Mouse (Mus musculus) neural tube, embryonic 11.5 days (tissue): ENCODE results near the gene Gm4787. TPM values are rescaled to one million over a fixed set of nuclear protein-coding genes. Genes with fewer than 3 reads are reported as not detected.
"Not testable (repeated sequence)": the region's sequence is repeated elsewhere in the genome, so short reads cannot be mapped to it uniquely, and the experiment has no call there.

ENCODE experiments used
- ATAC-seq: fragments of 200-750 bp; cut with Nextera tagmentation; 2 replicates; pipeline ENCODE4 v1.8.0; 2017; ENCODE audit warnings: moderate number of reproducible peaks, mild to moderate bottlenecking, moderate TSS enrichment, moderate library complexity; ENCODE audit not compliant: insufficient read depth, low FRiP score, low TSS enrichment
- DNase-seq: peaks from one replicate; pipeline ENCODE4 v3.0.0-alpha.2; 2015; ENCODE audit warnings: low spot score
- H3K27ac ChIP-seq: fragments of 300-500 bp; sonication (generic); 2 replicates; pipeline ENCODE4 v1.5.1; 2014; ENCODE audit warnings: low read depth, mild to moderate bottlenecking, low read length
- H3K27me3 ChIP-seq: fragments of 300-500 bp; sonication (generic); 2 replicates; pipeline ENCODE4 v1.6.1; 2014; ENCODE audit warnings: mild to moderate bottlenecking, low read length, mixed read lengths; ENCODE audit not compliant: control insufficient read depth, insufficient read depth
- H3K36me3 ChIP-seq: fragments of 300-500 bp; sonication (generic); 2 replicates; pipeline ENCODE4 v1.6.1; 2014; ENCODE audit warnings: mild to moderate bottlenecking, low read length, moderate library complexity, mixed read lengths; ENCODE audit not compliant: control insufficient read depth, insufficient read depth
- H3K4me1 ChIP-seq: fragments of 300-500 bp; sonication (generic); 2 replicates; pipeline ENCODE4 v1.6.1; 2014; ENCODE audit warnings: low read length, mixed read lengths; ENCODE audit not compliant: control insufficient read depth, insufficient read depth
- H3K4me2 ChIP-seq: fragments of 300-500 bp; sonication (generic); 2 replicates; pipeline ENCODE4 v1.6.1; 2014; ENCODE audit warnings: low read depth, mild to moderate bottlenecking, moderate library complexity
- H3K4me3 ChIP-seq: fragments of 300-500 bp; sonication (generic); 2 replicates; pipeline ENCODE4 v1.5.1; 2014; ENCODE audit warnings: low read depth, low read length
- H3K9ac ChIP-seq: fragments of 300-500 bp; sonication (generic); 2 replicates; pipeline ENCODE4 v1.6.1; 2014; ENCODE audit warnings: mild to moderate bottlenecking, low read length
- H3K9me3 ChIP-seq: fragments of 300-500 bp; sonication (generic); 2 replicates; pipeline ENCODE4 v1.6.1; 2016; ENCODE audit warnings: low read length; ENCODE audit not compliant: control insufficient read depth
- WGBS: fragments of 180-500 bp; shearing (Covaris S2); extraction: QIAGEN DNeasy Blood & Tissue Kit; methylation state at CpG from one replicate; pipeline ENCODE4 v1.1.7; 2014; 5-methylcytosine and 5-hydroxymethylcytosine counted together
- polyA plus RNA-seq: library from polyadenylated mRNA; unstranded; fragments of >200 nt; fragmentation: Nextera tagmentation; extraction: Ambion mirVana; gene quantifications from 2 replicates; pipeline ENCODE4 v1.2.1, GENCODE M21; 2014

The Gm4787 gene
- polyA plus RNA-seq: 0.23 and 0.24 TPM in 2 replicates

DNA sequence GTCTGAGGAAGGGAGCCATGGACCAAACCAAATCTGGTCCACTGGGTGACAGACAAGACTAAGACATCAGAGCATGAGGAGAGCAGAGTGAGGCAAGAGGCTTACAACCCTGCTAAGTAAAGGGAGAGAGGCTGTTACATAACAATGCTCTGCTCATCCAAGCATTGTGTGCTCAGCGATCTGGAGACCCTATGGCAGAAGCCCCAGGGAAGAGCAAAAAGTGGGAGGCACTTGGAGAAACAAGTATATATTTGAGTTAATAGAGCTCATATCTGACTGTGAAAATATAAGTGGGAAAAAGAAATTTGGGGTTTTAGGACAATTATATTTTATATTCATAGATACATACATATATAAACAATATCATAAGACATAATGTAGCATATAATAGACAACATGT is at the start of gene Gm4787:
Gene Gm4787, minus strand, starts transcription at position 101 of the 400 bp plus-strand sequence.
- WGBS: 82% methylated on average over 1 of the region's 1 CpGs
- DNase-seq, H3K9me3 ChIP-seq, H3K4me3 ChIP-seq, H3K9ac ChIP-seq, H3K27ac ChIP-seq, H3K27me3 ChIP-seq, H3K4me1 ChIP-seq, ATAC-seq, H3K4me2 ChIP-seq, H3K36me3 ChIP-seq: not testable (repeated sequence)

- Histone ChIP-seq H3K27me3 (no peaks in the 10 kb centered on the region), H3K27ac (no peak within 1 kb of the TSS), H3K9ac (no peak within 1 kb of the TSS), H3K36me3 (no peaks in the 10 kb centered on the region), H3K4me2 (no peak within 1 kb of the TSS), H3K9me3 (no peaks in the 10 kb centered on the region), H3K4me1 (no peaks in the 10 kb centered on the region), H3K4me3 (no peak within 1 kb of the TSS)
- WGBS: 89% methylated on average over 1 of the region's 1 CpGs
- ATAC-seq: no peak
- no peak for DNase-seq
These were observed 42.6 kb upstream of the Gm4787 start, which contains the start of gene Adam4 for GRCm38 (mm10) chr12:81421846-81422245. Gene Adam4 (minus strand): TSS chr12:81421946.

DNA sequence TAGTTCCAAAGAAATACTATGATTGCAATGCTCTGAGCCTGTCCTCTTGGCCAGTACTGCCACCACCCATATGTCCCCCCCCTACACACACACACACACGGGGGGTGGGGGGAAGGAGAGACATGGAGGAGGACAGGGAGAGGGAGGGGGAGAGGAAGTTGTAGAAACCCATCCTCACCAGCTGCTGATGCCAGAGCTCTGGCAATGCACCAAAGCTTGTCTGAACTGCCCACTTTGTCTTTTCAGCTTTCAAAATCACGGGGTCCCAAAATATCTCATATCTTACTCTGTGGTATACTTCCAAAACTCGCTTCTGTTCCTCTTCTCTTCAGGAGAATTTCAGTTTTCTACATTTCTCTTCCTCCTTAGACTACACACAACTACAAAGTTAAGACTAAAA is 33.9 kb upstream of the Gm4787 start:
- no peak overlapping the region for H3K4me2 ChIP-seq
- H3K27ac ChIP-seq: no peak overlapping the region
- H3K4me3 ChIP-seq: no peak overlapping the region
- no peak for DNase-seq
- H3K9me3 ChIP-seq: no peaks in the 10 kb centered on the region
- H3K4me1 ChIP-seq: no peaks in the 10 kb centered on the region
- H3K27me3 ChIP-seq: no peaks in the 10 kb centered on the region
- no peak for ATAC-seq
- no peaks in the 10 kb centered on the region for H3K36me3 ChIP-seq
- 78% methylated on average over 3 of the region's 3 CpGs for WGBS
- no peak overlapping the region for H3K9ac ChIP-seq

- 82% methylated on average over 3 of the region's 3 CpGs for whole genome bisulfite sequencing
- no peak for ATAC-seq
- Histone ChIP-seq H3K36me3 (no peaks in the 10 kb centered on the region), H3K9me3 (no peaks in the 10 kb centered on the region), H3K27me3 (no peaks in the 10 kb centered on the region), H3K9ac (no peak overlapping the region), H3K4me3 (no peak overlapping the region), H3K4me1 (no peaks in the 10 kb centered on the region), H3K27ac (no peak overlapping the region), H3K4me2 (no peak overlapping the region)
- no peak for DNase-seq
These were observed 29.7 kb upstream of the Gm4787 start for GRCm38 (mm10) chr12:81408966-81409365.

GRCm38 (mm10) chr12:81402187-81402586 is 22.9 kb upstream of the Gm4787 start:
- Histone ChIP-seq H3K27ac (no peak overlapping the region), H3K27me3 (no peaks in the 10 kb centered on the region), H3K4me2 (no peak overlapping the region), H3K9ac (no peak overlapping the region), H3K4me1 (no peaks in the 10 kb centered on the region), H3K4me3 (no peak overlapping the region), H3K36me3 (no peaks in the 10 kb centered on the region), H3K9me3 (no peaks in the 10 kb centered on the region)
- ATAC-seq: no peak
- WGBS: 13% methylated on average over 1 of the region's 1 CpGs
- peak; percentile 66 for DNase-seq

DNA sequence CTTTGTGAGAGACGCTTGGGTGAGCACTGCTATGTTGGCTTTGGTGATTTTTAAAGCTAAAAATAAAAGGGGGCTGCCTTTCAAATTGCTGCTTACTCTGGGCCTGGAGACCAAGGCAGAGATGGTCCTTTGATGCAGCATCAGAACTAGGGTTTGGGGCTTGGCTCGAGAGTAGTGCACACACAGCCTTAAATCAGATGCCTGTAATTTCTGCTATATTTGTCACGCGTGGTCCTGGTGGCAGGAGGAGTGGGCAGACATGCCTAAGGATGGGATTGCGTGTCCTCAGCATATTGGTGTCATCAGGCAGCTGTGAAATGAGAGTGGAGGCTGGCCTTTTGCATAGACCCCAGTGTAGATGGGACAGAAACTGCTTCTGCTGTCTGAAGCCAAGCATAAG is 45.4 kb downstream of the Gm4787 start:
- ATAC-seq: no peak
- no peak overlapping the region for H3K9ac ChIP-seq
- DNase-seq: no peak

GRCm38 (mm10) chr12:81332875-81333421 is 46.3 kb downstream of the Gm4787 start, which contains the start of gene Slc8a3:
Gene Slc8a3 (minus strand): TSS chr12:81333180.
- Histone ChIP-seq H3K27me3 (0 out of 2 replicates have a peak, but pooled peaks cover 3% of the 10 kb centered on the region), H3K36me3 (no peaks in the 10 kb centered on the region), H3K4me3 (peak within 1 kb of the TSS; percentile 57), H3K4me2 (peak within 1 kb of the TSS; percentile 97), H3K9me3 (no peaks in the 10 kb centered on the region), H3K27ac (0 out of 2 replicates have a peak within 1 kb of the TSS, but pooled peaks have one; percentile 53), H3K9ac (peak within 1 kb of the TSS; percentile 74), H3K4me1 (peaks cover 3% of the 10 kb centered on the region; the same call in 1 of the 2 replicates)
- DNase-seq: peak; percentile 69
- WGBS: under 1% methylated on average over 34 of the region's 47 CpGs
- peak; percentile 72 for ATAC-seq

More for the DNA sequence above, 45.4 kb downstream of the Gm4787 start:
- Histone ChIP-seq H3K4me1 (peaks cover 3% of the 10 kb centered on the region; the same call in 1 of the 2 replicates), H3K27ac (no peak overlapping the region), H3K4me3 (no peak overlapping the region), H3K9me3 (no peaks in the 10 kb centered on the region), H3K4me2 (peak overlapping the region; percentile 97), H3K36me3 (no peaks in the 10 kb centered on the region), H3K27me3 (0 out of 2 replicates have a peak, but pooled peaks cover 3% of the 10 kb centered on the region)
- WGBS: 71% methylated on average over 5 of the region's 5 CpGs

- H3K27ac ChIP-seq: 0 out of 2 replicates have a peak overlapping the region, but pooled peaks have one; percentile 53
- H3K4me1 ChIP-seq: peaks cover 3% of the 10 kb centered on the region; the same call in 1 of the 2 replicates
- peak overlapping the region; percentile 97 for H3K4me2 ChIP-seq
- H3K27me3 ChIP-seq: 0 out of 2 replicates have a peak, but pooled peaks cover 3% of the 10 kb centered on the region
- H3K36me3 ChIP-seq: no peaks in the 10 kb centered on the region
- H3K9me3 ChIP-seq: no peaks in the 10 kb centered on the region
- peak; percentile 81 for ATAC-seq
- peak; percentile 71 for DNase-seq
- H3K4me3 ChIP-seq: peak overlapping the region; percentile 57
- under 1% methylated on average over 42 of the region's 54 CpGs for WGBS
- peak overlapping the region; percentile 74 for H3K9ac ChIP-seq
These were observed 47.1 kb downstream of the Gm4787 start for GRCm38 (mm10) chr12:81331937-81332874.
